Mouse (Mus musculus) spleen, adult 2 months (tissue): ENCODE measurements around the gene Ppp4r3b.

Experiments
- CTCF ChIP-seq: fragments of 200-500 bp; IDR thresholded peaks from 2 replicates; pipeline ENCODE4 v1.5.1; 2011; ENCODE audit warnings: mild to moderate bottlenecking, inconsistent platforms; ENCODE audit not compliant: insufficient read depth, insufficient read length, insufficient replicate concordance; ENCODE audit errors: extremely low read depth
- POLR2A ChIP-seq: fragments of 200-500 bp; IDR thresholded peaks from 2 replicates; pipeline ENCODE4 v1.6.1; 2011; ENCODE audit warnings: low read depth, low read length, inconsistent platforms

DNA sequence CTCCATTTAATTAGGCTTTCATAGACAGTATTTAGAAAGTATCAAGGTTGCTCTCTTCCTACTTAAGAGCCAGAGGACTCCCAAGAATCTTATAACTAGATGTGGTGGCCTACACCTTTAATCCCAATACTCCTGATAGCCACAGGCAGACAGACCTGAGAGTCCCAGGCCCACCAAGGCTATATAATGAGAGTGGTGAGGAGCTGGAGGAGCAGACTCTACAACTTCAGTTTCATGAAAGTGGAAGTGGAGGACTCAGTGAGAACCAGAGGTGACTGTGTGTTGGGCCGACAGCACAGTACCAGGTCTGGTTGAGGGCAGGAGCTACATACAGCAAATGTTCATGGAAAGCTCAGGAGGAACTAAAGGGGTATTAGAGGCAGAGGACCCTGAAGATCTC is 75.0 kb downstream of the Ppp4r3b start:
- TF ChIP-seq CTCF (no peak), POLR2A (no peak)
